Mouse (Mus musculus) inflammation-experienced regulatory T-cells, adult 6 months (primary cell): ENCODE results near the gene Vps37c. TPM values are rescaled to one million over a fixed set of nuclear protein-coding genes. Genes with fewer than 3 reads are reported as not detected.
A peak's percentile ranks its signal among the peaks of the same experiment; 100 is the strongest.

Experiments used
- ATAC-seq: one replicate; pipeline ENCODE4 v1.8.0; 2017
- polyA plus RNA-seq, 3 experiments: library from polyadenylated mRNA; unstranded; fragments of 100-300 nt; shearing (Covaris generic); gene quantifications; one replicate each; pipeline ENCODE4 v1.2.1; 2017

The Vps37c gene
- 10 to 100 TPM; 11.4 to 15.9 (median 14.1) TPM for polyA plus RNA-seq

DNA sequence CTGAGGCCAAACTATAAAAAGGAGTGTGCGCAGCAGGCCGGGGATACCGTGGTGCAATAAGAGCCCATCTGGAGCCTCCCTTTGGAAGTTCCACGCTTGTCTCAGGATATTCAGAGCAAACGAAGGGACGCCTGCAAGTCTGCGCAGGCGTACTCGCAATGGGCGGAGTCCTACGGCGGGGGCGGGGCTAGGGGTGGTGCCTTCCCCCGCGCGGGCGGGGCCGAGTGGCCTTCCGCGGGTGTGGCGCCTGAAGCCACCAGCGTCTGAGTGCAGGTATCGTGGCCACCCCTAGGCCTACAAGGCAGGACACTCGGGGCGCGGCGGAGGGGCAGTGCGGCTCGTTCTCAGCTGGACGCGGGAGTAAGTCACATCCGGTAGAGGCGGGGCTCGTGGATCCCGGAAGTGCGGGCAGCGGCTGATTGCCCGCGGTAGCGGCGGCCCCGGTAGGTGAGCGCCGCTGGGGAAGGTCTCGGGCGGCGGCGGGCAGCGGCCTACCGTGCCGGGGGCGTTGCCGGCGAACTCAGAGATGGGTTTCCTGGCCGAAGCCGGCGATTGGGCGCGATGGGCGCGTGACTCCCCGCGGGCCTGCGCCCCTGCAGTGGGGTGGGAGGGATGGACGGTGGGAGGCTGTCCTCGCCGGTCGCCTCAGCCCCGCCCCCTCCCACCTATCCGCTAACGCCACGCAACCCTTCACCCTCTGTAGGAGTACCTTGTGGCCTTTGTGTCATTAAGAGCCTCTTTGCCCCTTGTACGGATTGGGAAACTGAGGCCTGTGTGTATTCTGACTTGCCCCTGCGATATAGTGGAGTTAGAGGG lies at the start of gene Vps37c:
TSS of gene Vps37c (plus strand) at position 199 of the 816 bp plus-strand sequence.
- ATAC-seq: peak; percentile 80

DNA sequence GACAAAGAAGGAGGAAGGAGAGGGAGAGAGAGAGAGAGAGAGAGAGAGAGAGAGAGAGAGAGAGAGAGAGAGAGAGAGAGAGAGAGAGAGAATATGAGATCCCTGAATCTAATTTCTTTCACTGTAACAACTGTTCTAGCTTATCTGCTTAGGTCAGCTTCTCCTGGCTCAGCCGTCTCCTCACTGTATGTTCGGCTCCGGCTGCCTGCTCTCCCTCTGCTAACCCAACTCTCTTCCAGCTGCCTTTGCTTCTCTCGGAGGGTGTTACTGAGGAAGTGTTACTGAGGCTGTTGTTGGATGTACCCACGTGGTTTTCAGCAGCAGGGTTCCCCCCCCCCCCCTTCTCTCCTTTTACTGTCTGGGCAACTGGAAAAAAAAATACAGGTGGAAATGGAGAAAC lies 48.5 kb upstream of the Vps37c start:
- ATAC-seq: no peak

DNA sequence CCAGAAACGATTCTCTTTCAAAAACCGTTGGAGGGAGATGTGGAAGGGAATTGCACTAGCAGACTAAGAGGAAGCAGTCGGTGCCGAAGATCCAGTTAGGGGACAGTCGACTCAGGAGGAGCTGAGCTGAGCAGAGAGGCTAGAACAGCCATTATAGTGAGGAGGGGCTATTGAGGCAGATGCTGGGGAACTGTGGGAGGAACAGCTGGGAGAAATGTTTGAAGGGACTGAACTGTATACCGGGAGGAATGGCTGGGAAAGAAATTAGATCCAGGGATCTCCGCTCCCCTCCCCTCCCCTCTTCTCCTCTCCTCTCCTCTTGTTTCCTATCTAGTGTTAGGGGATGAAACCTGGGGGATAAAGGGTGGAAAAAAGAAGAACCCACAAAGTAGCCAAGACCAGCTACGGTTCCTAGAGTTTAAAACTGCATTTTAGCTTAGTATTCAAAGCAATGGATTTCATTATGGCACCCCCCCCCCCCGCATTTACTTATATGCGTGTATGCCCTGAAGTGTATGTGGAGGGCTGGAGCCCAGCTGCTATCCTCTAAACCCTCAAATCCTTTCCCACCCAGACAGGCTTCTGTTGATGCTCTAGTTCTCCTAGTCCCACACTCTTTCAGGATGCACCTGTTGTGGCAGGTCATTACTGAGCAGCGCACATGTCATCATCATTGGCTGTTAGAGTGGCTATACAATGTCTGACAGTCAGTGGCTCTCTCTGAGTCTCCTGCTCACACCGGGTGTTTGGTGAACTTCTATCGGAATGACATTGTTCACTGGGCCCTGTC lies 47.8 kb upstream of the Vps37c start:
- no peak for ATAC-seq

DNA sequence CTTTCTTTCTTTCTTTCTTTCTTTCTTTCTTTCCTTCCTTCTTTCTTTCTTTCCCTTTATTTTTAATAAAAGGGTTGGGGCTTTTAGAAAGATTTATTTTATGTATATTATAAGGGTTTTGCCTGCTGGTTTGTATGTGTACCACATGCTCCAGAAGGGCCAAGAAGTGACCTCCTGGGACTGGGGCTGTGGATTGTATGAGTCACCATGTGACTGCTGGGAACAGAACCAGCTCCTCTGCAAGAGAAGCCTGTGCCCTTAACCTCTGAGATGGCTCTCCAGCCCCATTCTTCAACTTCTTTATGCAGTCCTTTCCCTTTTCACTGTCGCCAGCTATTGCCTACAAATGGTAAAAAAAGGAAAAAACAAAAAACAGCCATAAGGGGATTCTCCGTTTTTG lies 42.9 kb upstream of the Vps37c start:
- no peak for ATAC-seq

DNA sequence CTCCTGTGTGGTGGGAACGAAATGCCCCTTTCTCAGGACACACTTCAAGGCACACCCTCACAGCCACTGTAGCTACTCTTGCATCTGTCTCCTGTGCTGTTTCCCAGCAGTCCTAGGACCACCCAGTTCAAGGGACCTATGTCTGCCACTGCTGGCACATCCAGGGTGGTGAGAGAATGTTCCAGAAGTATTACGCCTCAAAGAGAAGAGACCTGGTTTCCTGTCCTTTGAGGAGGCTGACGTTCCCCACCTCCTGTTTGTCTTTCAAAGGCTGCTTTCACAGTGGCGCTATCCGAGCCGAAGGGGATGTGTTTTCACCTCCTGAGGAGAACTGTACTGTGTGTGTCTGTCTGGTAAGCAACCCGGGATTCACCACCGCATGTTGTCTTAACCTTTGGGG lies 40.4 kb upstream of the Vps37c start:
- no peak for ATAC-seq

- ATAC-seq: no peak
Observed at GRCm38 (mm10) chr19:10656058-10656457, 32.5 kb upstream of the Vps37c start.

- ATAC-seq: no peak
Observed at GRCm38 (mm10) chr19:10657742-10658141, 30.8 kb upstream of the Vps37c start.

DNA sequence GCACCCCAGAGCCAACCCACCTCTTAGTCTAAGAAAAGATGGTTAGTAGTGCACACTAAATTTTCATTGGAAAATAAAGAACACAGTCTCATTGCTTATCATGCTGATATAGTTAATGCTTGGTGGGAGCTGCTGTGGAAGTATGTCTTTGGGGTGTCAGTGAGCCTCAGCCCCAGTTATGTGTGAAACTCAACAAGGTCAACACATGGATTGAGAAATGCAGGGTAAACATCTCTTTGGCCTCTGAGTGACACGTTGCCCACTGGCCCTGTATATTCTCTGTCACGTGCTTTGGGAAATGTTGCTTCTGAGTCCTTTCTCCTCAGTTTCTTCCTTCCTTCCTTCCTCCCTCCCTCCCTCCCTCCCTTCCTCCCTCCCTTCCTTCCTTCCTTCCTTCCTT lies 30.1 kb upstream of the Vps37c start:
- ATAC-seq: no peak

- ATAC-seq: no peak
Observed at GRCm38 (mm10) chr19:10661373-10661772, 27.2 kb upstream of the Vps37c start.

DNA sequence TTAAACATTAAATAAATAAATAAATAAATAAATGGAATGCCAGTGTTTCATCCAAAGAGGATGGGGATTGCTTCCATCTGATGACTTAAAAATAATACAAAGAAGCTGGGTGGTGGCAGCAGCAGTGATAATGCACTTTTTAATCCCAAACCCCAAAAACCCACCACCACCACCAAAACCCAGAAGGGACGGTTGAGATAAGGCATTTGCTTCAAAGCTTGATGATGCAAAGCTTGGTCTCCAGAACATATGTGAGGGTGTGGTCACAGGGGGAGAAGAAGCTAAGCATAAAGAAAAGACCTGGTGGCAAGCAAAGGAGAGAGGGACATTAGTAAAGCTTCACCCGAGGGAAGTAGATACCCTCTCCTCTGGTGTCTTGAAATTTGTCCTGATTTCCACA lies 26.6 kb upstream of the Vps37c start:
- ATAC-seq: no peak

DNA sequence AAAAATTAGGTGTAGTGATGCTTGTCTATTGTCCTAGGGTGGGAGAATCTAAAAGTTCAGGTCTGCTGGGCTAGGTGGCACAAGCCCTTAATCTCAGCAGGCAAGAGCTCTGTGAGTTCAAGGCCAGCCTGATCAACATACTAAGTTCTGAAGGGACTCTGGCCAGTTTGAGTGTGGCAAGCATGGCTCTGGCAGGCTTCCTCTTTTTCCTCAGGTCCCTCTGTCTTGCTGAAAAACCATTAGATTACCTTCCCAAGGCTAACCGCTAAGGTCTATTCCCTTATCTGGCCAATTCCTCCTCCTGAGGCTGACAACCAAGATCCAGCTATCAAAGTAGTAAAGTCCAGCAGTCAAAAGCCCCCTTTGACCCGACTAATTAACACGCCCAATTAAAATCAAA lies 25.9 kb upstream of the Vps37c start:
- no peak for ATAC-seq

DNA sequence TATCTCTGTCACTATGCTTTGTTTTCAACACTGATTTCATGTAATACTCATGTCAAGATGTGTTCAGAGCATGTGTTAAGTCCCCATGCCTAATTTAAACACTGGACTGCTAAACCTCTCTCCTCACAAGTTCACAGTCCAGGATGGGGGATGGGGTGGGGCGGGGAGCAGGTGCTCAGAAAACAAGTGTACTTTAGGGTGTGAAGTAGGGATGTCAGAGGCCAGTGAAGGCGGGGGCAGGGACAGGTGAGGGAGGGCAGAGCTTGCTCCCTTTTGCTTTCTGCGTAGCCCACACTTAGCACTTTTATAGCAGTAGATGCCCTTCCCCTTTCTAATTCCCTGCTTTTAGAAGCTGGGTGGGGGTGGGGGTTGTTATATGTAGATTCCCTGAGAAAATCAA lies 23.4 kb upstream of the Vps37c start:
- no peak for ATAC-seq

GRCm38 (mm10) chr19:10665499-10665898 lies 23.0 kb upstream of the Vps37c start:
- no peak for ATAC-seq

DNA sequence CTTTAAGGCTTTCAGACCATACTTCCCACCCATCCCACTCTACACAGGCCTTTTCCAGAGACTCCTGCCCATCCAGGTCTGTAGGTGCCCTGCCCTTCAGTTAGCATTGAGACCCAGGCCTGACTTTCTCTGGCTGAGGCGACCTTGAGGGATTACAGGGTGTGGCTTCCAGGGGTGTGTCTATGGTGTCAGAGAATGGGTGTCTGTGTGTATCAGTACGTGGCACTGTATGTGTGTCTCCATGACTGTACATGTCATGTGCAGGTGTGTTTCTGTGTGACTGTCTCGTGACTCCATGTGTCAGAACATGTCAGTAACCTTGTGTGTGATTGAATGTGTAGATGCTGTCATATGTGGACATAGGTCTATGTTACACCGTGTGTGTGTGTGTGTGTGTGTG lies 17.2 kb upstream of the Vps37c start:
- ATAC-seq: no peak

DNA sequence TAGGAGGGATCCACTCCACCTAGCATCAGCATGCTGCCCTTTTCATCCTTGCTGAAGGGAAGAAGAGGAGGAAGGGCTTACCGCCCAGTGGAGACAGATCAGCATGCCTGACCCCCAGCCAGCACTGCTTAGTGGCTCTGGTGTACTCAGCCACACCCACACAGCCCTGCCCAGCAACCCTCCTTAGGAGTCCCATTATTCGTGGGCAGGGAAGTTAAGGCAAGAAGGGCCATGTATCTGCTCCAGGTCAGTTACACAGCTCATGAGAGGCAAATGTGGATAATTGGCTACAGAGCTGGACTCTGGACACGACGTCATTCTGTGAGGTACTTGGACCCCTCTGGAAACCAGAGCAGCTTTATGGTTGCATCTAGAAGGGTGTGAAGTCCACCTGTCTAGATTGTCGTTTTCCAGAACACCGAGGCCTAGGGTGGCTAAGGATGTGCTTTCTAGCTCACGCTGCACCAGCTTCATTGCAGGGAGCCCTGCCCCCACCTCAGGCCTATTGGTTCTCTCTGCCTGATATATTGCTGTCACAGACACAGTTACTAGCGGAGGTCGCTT lies 16.6 kb upstream of the Vps37c start:
- no peak for ATAC-seq

DNA sequence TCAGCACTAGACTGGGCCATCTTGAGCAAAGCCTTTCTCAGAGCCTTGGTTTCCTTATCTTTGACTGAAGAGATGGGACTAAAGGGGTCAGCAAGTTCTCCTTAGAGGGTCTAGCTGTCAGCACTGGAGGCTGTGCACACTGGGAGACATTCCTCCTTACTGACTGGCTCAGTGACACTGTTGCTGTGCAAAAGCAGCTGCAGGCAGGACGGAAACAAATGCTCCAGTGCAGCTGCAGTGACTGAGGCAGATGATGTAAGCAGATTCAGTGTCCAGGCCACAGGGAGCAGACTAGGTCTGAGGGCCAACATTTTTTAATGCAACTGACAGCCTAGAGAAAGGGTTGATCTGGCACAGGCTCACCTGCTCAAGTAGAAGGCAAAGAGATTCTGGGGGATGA lies 15.3 kb upstream of the Vps37c start:
- no peak for ATAC-seq

GRCm38 (mm10) chr19:10676656-10677055 lies 11.9 kb upstream of the Vps37c start:
- no peak for ATAC-seq

DNA sequence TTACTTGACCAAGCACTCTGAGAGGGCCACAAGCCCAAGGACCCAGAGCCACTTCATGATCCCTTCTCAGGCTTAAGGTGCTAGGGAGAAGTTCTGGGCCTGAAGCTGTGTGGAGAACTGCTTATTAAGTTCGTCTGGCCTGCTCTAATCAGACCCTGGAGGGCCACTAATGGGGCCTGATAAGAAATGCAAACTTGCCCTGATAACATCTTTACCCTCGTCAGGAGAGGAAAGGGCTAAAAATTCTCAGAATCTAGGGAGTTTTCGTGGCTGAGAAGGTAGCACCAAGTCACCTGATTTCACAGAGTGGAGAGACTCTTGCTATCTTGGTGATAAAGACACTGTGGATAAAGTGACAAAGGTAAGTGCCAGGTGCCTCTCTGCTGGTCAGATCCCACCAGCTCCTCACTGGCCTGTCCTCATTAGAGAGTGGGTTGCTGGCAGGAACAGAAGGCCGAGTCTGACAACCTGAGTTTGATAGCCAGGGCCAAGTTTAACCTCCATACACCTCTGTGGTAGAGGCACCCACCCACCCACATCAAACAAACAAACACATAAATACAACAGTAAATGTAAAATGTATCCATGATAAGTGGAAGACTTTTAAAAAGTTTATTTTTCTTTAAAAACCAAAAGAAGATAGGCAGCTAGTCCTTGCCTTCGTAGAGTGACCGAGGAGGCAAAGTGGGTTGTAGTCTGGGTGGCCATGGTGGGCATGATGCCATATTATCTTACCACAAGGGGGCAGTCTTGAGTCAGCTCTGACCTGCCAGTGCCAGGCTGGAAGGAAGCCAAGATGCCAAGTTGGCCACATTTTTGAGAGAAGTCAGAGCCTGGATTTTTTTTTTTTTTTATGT lies 10.4 kb upstream of the Vps37c start, which contains the start of gene Pga5:
TSS of gene Pga5 (minus strand) at position 157 of the 857 bp plus-strand sequence.
- no peak for ATAC-seq

DNA sequence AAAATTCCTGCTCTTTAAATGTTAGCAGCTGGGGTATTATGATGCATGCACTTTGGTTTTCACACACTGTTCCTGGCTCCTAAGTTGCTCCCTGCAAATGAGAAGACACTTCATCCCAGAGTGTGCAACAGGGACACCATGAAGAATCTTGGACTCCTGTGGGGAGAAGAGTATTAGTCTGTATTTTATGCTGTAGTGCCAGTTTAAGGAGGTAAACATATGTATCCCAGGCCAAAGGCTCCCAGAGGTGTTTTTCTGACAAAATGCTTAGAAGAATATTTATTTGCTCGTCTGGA lies 9.8 kb upstream of the Vps37c start:
- no peak for ATAC-seq

- ATAC-seq: no peak
Observed at GRCm38 (mm10) chr19:10681571-10681970, 7.0 kb upstream of the Vps37c start.

DNA sequence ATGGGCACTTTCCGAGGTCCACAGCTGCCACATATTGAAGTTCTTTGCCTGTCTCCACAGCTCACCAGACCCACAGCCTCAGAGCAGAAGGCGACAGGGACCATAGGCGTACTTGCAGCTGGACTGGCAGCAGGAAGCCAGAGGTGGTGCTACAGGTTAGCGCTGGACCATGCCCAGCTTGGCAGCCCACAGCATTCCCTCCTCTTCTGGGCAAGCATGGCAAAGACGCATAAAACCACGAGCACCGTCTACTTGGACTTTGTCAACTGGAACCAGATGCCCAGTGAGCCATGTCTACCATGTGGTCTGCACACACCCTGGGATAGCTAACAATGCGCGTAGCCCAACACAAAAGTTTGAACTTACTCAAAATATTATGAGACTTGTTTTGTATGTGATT lies 3.5 kb upstream of the Vps37c start:
- ATAC-seq: no peak

DNA sequence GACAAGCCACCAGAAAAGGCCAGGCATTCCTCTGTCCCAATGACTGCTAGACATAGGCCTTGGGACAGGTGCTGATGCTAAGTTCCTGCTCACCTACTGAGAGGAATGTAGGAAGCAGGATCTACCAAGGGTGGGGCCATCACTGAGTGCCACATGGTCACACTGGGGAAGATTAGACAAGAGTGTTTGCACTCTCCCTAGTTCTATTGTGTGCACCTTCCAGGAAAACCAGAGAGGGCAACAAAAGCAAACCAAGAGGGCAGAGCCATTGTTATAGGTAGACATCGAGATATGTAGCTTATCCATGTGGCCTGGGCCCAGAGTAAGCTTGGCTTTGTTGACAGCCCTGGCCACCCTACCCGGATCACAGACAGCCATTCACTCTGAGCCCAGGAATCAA lies 2.8 kb upstream of the Vps37c start:
- no peak for ATAC-seq
